Mouse (Mus musculus) cerebellum, adult 11-12 months (tissue): ENCODE results near the gene Thrb.
"Not testable (repeated sequence)": the region's sequence is repeated elsewhere in the genome, so short reads cannot be mapped to it uniquely, and the experiment has no call there.

Experiments
- DNase-seq: peaks from one replicate; pipeline ENCODE4 v3.0.0; 2022

The Thrb gene

DNA sequence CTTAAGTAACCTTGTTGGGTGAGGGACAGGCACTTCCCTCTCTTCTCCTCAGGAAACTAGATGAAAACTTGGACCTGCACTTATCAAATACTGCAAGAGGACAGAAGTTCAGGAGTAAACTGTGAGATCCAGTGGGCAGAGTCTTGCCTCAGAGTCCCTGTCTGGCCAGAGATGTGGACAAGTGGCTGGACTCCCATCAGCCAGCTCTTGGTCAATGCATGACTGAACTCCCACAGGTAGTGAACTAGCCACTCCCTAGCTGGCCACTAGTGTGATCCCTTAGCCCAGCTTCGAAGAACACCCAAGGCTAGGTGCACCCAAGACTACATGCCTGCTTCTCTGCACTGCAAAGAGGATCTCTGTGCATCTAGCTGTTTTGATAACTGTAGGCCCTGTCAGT is 234.7 kb downstream of the Thrb start:
- DNase-seq: no peak

DNA sequence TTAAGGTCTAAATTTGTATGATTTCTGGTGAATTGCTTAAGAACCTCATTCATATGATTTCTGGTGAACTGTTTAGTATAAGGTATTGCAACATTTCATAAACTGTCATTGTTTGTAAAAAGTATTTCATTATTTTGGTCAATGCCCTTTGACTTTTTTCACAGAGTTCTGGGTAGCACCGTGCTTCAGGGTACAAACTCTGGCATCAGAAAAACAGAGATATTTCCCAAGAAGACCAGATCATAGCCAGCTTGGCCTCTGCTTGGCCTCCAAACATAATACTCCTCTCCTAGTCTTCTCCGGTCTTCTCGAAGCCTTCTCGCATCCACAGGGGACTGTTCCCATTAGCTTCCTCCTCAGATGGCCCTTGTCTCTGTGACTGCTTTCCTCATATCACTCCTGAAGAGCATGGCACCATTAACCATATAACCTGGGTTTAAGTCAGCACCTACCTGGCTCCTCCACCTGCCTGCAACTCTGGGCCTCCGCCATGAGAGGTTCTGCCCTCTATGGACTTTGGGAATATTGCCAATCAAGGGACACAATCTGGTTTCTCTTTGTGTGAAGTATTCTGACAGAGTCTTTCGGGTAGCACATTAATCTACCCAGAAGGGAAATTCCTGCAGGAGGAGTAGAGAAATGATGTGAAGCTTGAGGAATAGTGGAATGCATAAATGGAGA is 239.8 kb downstream of the Thrb start:
- peak; percentile 4 for DNase-seq

DNA sequence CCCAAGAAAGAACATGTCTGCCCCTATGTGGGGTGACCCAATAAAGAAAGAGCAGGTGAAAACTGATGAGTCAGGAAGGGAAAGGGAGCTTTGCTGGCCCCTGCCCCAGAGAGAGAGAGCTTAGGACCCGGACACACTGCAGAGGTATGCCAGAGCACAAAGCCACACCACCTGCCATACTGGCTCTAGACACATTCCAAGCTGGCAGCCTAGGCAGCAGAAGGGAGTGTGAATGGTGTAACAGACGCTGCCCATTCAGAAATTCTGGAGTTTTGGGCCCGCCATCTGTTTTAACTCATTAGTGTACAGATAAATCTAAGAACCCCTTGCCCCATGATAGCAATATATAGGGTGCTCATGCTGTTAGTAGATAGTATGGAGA is 240.3 kb downstream of the Thrb start:
- DNase-seq: peak; percentile 25

DNA sequence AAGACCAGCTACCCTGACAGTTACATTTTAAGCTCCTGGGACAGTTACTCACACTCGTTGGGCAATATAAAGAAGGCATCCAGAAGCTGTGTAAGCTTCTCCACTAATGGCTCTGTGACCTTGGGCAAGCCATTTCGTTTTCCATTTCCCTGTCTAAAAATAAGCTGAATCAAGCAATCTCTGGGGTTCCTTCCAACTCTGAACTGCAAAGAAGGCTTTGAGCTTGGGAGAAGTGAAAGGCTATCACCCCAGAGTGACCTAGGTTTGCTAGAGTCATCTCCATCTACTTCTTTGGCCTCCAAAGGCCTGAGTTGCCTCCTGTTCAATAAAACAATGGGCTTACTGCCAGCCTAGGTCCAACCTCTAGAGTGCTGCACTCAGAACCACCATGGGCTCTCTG is 242.4 kb downstream of the Thrb start:
- DNase-seq: no peak

DNA sequence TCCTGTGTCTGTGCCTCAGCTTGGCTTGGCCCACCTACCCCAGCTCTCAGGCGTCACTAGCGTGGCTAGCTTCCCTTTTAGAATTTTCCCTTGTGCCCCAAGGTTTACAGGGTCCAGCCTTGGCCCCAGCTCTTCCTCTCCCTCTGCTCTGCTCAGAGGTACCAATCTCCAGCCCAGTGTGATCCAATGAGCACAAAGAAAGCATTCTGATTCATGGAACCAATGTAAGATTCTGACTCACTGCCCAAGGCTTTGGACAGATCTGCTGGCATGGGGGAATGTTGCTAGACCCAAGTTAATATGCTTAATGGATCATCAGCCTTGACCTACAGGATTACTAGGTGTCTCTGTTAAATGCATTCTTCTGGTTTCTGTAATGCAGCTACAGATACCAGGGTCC is 243.1 kb downstream of the Thrb start:
- DNase-seq: no peak

DNA sequence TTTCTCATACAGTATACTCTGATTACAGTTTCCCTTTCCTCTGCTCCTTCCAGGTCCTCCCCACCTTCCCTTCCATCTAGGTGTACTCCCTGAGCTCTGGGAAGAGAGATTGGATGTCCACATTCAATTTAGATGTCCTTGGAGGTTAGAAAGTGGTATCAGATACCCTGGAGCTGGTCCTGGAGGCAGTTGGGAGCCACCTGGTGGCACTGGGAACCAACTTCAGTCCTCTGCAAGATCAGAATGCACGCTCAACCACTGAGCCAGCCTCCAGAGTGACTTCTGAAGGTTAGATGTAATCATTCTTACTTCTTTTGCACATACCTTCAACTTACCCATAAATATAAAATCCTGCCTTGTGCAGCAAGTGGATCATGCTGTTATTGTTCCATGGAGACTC is 244.5 kb downstream of the Thrb start:
- no peak for DNase-seq

DNA sequence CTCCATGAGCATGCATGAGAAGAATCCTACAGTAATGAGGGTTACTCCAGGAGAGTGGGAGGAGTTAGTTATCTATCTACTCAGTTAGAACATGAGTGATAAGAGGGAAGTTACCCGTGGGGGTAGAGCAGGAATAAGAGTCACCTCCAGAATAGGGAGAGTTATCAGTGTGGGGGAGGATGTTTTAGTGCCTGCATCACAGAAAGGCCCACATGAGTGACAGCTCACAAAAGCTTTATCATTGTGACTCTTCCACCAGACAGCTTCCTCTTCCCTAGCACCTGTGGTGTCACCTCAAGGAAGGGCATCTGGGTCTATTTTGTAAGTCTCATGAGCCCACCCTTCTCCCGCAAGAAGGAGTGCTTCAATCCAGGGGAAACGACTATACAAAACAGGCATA is 245.6 kb downstream of the Thrb start:
- DNase-seq: no peak

DNA sequence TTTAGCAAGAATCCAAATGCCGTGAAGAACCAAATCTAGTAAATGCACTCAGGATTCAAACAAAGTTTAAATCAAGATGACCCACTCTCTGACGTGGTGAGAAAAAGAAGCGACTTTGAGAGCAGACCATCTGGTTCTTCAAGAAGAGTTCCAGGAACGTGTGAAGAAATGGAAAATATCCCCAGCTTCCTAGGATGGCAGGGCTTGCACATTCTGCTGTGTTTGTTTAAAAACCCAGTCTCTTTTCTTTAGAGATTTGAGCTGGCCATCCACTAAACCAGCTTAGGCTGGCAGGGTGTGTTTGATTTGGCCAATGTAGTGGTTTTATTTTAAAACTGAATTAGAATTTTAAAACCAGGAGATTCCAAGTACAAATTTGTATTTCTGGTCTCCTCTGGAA is 246.9 kb downstream of the Thrb start:
- DNase-seq: no peak

DNA sequence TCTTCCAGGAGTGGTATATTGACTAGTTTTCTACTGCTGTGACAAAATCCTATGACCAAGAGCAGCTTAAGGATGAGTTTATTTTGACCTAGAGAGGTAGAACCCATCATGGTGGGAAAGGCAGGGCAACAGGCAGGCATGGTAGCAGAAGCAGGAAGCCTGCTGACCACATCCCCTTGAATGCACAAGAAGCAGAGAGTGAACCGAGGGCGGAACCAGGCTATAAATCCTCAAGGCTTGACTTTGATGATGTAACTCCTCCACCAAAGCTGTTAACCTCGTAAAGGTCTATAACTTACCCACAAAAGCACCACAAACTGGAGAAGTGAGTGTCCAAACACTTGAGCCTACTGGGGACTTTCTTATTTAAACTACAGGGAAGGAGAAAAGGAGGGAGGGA is 251.1 kb downstream of the Thrb start:
- DNase-seq: no peak

DNA sequence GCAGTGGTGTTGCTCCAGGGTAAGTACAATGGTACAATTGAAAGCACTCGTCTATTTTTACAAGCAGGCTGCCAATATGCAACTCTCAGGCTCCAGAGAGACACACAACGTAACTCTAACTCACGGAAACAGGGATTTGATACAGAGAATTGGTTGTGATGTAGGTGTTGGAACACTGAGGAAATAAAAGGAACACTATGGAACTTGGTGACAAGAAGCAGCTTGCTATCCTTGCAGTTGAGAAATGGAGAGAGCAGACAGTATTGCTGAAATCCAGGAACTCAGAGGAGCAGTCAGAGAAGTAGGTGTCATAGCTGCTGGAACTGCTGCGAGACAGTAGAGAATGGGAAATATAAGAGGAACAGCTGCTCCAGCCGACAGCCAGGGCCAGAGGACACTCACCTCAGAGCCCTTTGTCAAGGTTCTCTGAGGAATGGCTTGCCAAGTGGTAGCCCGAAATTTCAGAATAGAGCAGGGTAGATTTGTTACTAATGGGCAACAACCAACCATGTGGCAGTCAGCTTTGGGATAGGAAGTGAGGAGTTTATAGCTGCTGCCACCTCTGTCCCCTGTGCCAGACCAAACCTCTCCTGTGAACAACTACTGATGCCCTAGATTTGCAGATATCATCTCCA is 252.6 kb downstream of the Thrb start:
- no peak for DNase-seq

DNA sequence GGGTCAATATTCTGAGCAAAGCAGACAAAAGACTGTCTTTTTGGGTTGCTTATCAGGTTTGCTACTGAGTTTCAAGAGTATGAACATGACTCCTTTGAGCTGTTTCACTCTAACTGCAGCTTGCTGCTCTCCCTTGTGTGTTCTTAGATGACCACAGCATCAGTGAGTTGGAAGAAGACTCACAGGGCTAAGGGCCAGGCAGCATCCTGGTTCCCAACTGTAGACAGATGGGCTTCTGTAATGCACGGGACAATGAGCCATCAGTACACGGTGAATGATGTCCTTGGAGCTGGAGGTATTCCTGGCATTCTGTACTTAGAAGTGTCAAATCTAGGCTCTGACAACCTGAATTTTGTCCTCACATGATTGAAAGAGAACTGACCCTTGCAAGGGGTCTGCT is 255.5 kb downstream of the Thrb start:
- peak; percentile 4 for DNase-seq

DNA sequence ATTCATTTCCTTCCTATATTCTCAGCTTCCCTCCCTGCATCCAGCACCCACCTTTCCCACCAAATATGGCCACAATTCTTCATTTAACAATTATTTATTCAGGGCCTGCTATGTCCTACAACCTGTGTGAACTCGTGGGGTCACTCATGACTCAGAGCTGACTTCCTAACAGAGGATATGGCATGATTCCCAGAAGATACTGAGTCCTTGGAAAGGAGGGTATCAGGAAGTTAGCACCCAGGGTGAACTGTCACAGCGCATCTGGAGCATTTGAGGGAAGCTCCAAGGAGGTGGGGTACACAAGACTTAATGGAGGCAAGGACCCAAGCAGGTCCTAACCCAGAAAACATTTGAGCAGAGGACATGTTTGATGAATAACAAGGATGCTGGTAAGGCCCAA is 256.6 kb downstream of the Thrb start:
- DNase-seq: no peak

DNA sequence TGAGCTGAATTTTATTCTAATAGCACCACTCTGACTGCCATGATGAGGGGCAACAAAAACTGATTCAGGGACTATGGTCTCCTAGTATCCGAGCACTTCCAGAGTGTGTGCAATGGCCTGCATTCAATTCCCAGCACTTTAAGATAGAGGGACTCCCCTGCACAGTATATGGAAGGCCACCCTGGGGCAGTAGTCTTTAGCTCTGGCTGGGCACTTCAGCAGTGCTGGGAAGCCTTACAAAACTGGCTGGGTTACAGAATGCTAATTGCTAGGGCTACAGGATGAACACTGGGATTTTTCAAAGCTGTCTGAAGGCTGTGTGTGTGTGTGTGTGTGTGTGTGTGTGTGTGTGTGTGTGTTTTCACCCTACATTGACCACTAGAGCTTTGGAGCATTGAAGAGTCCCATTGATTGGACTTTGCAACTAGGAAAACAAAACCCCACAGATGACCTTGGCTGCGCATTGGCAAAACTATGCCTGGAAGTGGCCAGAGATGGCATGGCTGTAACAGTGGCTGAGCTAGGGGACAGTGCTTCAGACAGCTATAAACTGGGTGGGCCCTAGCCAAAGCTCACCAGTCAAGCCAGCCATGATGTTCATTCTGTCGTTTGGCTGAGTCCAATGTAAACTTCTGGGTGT is 257.2 kb downstream of the Thrb start:
- no peak for DNase-seq

DNA sequence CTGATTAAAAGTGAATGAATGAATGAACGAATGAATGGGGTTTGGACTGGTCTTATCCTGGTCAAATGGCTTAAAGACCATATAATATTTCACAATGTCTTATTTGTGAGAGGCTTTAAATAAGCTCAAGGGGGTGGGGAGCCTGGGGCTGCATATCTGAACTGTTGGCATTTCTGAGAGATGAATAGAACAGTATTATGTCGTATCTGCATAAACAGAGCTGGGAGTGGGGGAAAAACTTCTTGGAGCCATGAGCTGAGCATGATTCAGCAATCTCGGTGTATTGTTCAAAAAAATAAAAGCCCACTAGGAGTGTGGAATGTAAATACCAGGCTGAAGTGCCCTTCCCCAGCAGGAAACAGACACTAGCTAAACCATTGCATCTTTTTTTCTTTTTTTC is 257.8 kb downstream of the Thrb start:
- DNase-seq: no peak

DNA sequence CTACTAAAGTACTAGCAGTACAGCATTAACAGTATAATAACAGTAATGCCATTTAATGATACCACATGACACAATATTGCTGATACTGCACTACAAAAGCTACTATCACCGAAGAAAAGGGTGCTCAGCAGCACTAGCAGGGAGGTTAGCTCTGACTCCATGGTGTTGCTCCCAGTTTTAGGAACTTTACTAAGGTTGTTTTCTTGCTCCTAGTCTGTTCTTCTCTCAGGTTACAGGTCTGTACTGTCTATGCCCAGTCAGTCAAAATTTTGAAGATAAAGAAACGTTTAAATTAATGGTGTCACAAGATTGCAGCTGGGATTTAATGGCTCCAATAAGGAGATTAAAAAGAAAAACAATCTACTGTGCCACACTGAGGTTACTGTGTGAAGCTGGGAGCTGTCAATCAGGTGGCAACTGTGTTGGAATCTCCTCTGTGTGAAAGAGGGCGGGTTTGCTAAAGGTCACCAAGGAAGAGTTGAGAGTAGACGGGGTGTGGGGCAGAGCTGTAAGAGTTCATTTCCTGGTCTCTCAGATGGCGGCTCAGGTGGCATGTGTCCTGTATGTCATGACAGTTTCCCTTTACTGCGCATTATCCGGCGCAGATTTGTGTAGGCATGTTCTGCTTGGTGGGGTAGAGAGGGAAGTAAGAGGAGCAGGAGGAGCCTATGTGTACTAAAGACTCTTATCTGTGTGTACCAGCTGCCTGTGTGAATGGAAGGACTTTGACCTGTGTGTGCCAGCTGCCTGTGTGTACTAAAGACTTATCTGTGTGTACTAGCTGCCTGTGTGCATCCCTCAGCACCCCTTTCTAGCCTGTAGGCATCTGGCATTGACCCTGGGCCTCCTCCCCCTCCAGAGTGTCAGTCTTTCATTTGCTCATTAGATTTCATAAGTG is 263.0 kb downstream of the Thrb start:
- no peak for DNase-seq

DNA sequence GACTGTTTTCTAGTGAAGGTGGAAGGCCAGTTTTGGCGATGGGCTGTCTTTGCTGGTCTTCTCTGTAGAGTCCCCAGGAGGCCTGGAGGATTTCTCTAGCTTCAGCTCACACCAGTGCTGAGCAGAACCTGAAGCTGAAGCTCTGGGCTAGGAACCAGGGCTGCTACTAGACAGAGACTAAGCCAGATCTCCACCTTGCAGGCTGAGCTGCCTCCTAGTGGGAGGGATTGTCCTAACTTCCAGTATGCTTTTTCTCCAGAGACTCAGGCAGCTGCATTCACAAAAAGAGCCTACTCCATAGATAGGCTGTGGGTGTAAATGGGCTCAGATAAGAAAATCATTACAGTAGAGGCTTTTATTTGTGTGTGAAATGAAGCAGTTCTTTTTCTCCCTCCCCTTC is 267.4 kb downstream of the Thrb start:
- DNase-seq: peak; percentile 28

DNA sequence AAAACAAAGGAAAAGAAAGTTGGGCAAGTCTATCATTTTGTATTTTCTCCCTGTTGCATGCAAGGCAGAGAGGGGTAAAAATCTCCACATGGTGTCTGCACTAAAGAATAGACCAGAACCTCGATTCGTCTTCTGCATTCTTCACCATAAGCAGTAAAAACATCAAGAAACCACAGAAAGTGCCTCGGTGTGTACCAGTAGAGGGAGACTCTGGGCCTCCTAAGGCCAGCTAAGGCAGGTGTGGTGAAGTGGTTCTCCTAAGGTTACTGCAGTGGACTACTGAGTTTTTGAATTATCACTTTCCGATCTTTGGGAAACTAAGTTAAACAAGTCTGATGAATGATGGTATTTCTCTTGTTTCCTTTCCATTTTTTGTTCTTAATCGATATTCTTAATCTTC is 269.5 kb downstream of the Thrb start:
- DNase-seq: no peak

DNA sequence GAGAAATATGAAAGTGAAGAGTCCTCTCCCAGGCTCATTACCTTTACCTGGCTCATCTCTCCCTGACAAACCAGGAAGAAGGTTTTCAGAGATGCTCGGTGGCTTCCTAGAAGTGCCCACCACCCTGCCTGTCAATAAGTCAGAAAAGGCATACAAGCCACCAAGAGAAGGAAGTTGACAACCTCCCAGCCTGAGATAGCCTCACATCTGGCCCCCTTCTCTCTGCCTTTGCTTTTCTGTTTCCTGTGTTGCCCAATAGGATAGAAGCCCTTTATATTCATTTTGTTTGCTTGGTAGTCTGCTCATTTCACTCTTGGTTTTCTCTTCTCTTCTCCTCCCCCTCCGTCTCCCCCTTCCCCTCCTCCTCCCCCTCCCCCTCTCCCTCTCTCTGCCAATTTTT is 273.4 kb downstream of the Thrb start:
- DNase-seq: no peak

DNA sequence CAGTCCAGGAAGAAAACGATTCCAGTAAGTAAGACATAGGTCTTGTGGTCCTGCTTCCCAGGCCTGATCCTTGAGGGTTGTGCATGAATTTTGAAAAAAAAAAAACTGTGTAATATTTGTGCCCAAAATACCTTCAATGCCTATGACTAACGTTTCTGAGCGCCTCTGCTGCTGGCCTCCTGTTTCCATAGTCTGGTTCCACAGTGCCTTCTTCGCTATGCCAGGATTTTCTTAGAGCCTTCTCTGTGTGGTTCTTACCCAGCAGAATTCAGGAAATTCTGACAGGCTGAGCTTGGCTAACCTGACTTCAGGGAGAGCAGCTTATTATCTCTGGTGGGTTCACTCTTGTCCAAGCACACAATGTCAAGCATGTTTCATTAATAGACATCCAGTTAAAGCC is 274.7 kb downstream of the Thrb start:
- not testable (repeated sequence) for DNase-seq

DNA sequence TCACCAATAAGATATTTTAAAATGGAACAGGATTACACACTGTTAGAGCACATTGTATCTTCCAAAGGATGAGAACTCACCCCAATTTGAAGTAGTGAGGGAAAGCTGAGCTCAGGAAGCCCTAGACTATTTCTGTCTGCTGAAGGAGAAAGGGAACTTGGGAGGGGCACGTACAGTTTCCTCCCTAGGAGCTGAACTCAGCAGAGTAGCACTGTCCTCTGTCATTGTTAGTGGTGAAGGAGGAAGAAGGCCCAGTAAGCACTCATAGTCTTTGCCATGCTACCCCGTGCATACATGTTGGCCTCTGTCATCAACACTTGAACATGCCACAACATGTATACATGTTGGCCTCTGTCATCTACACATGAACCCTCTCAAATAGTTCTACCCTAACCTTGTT is 294.0 kb downstream of the Thrb start:
- DNase-seq: no peak

DNA sequence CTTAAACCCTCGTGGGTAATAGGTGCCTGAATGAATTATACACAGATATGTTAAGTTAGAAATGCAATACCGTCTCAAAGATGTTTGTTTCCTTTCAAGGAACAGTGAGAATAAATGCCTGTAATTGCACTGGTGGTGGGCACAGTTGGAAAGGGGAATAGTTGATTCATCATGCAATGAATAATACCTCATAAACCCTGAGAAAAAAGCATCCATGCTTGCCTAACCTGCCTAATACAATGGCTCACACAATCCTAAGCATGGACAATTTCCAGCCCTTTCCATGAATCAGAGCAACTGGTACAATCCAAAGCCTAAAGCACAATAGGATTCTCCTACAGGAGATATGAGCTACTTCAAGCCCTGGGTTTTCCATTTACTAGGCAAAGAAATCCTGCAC is 299.8 kb downstream of the Thrb start:
- no peak for DNase-seq

DNA sequence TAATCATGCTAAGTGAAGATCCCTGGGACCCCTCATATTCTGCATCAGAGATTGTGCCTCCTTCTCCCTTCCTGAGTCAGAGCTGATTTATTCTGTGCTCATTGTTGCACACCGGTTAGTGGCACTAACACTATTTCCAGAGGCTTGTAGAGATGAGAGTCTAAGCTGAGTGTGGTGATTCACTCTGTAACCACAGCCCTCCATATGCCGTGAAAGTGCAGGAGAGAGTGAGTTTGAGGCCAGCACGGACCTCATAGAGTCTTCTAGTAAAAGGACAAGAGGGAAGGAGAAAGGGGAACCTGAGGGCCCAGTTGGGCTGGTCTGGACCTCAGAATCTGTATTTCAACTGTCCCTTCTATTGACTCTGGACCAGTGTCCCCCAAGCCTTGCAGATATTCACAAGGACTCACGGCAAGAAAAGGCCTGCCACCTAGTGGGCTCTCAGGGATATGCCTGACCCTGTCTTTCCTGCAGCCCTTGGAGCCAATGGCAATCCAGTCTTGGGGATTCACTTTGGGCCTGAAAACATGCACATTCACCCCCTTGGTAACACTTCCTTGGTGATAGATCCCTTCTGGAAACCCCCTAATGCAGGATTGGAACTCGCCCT is 307.2 kb downstream of the Thrb start:
- DNase-seq: peak; percentile 21

DNA sequence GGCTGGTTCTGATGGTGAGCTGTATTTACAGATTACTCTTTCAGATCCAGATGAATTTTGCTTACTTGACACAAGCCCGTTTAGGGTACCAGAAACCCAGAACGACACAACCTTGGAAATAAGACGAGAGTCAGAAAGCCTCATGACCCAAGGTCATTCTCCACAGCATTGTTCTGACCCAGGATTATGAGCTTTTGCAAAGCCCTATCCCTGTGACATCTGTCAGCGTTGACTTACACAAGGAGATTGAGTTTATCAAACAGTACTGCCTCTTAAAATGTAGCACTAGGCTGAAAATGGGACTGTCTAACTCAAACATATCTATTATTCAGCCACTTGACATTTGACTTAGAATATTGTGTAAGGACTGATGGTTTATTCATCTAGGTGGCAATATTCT is 312.1 kb downstream of the Thrb start:
- no peak for DNase-seq
